Mouse (Mus musculus) spleen, postnatal 36 days (tissue): ENCODE results near the gene Galnt15.

ENCODE experiments used
- DNase-seq, 2 experiments: peaks; one replicate each; pipeline ENCODE4 v3.0.0; 2022; ENCODE audit warnings: low spot score in 2 of 2, mixed read lengths in 1 of 2

Galnt15 gene

DNA sequence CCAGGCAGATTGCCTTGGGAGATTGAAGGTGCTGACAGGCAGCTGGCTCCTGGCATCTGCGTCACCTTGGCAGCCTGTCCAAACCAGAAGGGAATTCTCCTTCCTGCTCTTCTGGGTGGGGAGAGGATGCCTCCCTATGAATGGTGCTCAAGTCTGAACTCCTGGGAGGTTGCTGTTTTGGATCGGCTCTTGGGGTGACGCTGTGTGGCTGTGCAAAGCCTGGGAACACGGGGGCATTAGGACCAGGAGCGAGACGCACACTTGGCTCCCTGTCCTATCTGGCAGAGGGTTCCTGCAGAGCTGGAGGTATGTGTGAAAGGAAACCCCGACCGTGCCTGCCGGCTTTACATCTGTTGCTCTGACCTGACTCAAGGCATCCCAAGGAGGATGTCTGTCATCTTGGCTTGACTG lies at the start of gene Galnt15:
Gene Galnt15 (plus strand): TSS at position 309 of the 411 bp plus-strand sequence.
- DNase-seq, result no peak

DNA sequence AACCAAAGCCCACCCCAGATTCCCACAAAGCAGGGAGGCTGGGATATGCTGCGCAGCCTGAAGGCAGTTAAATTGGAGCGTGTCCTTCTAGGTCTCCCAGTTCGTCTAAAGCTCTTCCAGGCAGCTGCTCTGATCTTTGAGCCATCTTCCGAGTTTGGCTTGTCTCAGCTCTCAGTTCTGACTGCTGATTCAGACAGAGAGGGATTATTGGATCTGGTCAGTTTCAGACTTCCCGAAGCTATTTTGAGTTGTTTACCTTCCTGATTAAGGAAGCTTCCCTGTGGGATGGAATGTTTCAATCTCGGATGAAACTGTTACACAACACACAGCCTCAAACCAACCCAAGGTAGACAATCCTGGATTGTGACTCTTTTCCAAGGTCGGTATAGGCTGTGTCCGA lies 34.8 kb upstream of the Galnt15 start:
- no peak for DNase-seq

DNA sequence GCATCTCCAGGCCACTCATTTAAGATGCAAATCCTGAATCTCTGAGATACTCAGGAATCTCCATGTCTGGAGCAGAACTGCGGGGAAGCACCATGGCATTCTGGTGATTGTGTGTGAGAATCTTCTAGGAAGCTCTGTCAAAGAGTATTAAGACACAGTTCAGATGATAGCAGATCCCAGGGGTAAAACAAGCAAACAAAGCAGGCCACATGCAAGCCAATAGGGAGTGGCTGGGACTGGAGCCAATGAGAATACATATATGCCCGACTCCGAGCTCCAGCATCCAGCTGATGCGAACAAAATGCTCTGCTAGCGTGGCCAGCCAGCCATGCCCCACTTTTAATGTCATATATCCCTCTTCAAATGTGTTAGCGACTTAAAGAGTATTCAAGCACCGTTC lies 27.8 kb upstream of the Galnt15 start:
- no peak for DNase-seq

DNA sequence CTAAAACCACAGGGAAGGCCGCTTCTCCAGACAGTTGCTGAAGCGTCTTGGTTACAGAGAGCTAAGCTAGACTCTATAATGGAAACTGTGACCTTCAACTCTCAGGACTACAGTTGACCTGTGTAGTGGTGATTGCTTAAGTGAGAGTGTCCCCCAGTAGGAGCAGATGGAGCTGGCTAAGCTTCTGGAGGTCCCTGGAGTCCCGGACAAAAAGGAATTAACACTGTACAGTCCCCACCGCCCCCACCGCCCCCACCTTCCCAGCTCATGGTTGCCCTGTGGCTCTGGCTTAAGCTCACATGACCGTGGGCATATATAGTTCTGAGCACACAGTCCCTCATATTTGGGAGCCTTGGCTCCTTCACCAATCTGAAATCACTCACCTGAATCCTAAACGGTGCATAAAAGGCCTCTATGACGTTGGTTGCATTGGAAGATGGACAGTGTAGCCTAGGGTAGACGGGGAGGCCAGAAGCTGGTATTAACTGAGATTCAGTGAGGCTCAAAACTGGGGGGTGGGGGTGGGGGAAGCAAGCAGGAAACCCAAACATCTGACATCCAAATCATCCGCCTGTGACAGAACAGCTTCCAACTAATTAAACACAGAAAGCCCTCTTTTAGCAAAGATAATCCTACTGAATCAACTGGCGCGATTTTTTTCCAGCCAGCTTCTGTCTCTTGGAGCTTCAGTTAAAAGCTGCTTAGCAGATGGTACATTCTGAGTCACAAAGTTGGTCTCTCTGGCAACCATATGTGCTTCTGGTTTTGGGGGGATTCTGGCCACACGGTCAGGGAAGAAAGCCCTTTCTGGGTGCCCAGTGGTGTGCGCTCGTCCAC lies 26.1 kb upstream of the Galnt15 start:
- DNase-seq, result no peak

DNA sequence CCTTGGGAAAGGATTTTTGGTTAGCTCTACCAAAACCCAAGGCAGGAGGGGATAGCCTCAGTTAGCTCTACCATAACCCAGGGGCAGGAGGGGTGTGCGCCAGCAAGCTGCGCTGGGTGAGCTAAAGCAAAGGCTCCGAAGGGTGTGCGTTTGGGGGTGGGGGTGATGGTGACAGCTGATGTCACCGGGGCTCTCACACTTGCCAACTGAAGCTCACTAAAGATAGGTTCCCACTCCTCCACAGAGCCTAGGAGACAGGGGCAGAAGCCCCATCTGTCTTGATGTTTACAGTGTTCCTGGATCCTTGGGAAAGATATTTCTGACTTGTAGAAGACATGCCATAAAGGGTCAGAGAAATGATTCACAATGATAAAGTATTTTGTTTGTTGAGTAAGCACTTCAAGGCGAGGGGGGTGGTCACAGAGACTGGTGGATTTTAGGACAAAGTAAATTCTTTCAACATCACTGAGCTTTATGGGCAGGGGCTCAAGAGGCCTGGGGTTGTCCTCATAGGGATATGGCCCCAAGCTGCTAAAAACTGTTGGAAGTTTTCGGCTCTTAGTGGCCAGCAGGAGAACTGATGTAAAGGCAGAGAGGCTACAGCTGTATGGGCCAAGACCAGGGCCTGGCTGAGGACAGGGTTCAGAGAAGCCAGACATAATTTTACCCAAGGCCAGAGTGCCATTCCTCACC lies 24.7 kb upstream of the Galnt15 start:
- no peak for DNase-seq

DNA sequence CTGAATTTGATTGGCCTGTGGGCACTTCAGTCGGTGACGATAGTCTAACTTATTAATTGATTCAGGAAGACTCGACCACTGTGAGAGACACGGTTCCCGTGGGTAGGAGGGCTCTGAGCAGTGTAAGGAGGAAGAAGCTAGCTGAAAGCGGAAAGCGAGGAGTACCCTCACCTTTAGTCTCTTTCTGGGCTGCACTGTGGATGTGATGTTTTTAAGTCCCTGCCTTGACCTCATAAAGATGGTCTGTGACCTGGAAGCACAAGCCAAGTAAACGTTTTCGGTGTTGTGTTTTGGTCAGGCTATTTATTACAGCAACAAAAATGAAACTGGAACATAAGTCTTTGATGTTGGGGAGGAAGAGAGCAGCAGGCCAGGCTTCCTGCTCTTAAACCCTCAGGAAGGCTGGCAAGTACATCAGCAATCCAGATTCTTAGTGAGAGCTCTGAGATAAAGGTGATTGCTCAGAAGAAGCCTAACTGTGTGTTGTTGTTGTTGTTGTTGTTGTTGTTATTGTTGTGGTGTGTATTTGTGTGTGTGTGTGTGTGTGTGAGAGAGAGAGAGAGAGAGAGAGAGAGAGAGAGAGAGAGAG lies 23.0 kb upstream of the Galnt15 start:
- peak; percentile 26 to 46 for DNase-seq

DNA sequence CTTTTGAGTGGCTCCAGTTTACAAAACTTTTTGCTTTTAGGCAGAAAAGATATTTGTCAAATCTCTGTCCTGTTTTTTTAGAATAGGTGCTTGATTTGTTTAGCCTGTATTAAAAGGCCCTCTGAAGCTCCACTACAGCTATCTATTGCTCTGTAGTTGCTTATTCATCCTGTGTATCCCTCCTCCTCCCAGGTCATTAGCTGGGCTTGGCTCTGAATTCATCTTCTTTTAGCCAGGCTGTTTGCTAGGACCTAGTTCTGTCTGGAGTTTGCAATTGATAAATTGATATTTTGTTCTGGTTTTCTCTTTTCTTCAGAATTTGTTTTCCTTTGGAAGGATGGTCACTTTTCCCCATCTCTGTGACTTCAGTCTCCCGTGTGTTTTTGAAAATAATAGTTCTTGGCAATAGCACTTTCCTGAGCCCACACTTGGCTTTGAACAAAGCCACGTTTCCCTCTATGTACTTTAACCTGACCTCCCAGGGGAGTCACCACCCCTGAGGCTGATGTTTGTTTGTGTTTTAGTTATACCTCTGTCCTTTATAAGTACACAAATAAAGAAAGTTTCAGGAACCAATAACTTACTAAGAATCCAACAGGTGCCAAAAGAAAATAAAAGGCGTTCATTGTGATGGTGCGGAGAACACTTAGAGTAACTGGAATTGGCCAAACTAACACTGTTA lies 21.0 kb upstream of the Galnt15 start:
- no peak for DNase-seq

DNA sequence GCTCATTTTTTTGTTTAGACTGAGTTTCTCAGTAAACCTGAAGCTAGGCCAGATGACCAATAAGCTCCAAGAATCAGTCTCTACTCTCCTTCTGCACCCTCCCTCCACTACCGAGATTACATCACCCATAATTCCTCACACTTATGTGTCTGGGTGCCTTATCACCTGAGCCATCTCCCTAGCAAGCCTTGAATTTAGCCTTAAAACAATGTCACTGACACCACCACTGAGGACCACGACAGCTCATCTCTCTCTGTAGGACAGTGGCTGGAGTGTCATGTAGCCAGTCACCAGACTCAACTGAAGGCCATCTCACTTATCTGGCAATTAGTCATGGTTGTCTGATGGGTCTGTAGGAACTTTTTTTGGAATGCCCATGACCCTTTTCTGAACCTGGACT lies 19.1 kb upstream of the Galnt15 start:
- no peak for DNase-seq

DNA sequence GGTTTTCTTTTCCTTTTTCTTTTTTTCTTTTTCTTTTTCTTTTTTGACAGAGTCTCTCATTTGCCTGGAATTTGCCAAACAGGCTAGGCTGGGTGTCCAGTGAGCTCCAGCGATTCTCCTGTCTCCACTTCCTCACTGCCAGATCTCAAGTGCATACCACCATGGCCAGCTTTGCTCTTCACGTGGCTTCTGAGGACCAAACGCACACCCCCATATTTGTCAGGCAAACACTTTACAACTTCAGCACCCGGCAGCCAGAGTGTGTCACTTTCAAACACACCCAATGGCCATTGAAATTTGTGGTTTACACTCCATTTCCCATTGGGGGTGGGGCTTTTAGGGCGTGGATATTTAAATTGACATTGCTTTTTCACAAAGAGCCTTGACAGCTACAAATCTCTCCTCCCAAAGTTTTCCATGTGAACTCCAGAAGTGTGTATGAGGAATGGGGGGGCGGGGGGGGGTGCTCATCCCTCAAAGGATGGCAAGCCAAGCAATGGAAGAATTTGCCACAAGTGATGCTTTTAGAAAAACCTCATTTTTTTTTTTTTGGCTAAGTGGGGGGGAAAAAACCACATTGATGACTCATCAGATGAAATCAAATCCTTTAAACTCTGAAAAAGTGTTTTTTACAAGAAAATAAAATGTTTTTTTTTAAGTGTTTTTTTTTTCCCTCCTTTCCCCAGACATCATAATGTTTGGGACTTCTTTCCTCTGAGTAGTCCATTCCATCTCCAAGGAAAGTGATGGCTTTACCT lies 17.1 kb upstream of the Galnt15 start:
- DNase-seq, result no peak

DNA sequence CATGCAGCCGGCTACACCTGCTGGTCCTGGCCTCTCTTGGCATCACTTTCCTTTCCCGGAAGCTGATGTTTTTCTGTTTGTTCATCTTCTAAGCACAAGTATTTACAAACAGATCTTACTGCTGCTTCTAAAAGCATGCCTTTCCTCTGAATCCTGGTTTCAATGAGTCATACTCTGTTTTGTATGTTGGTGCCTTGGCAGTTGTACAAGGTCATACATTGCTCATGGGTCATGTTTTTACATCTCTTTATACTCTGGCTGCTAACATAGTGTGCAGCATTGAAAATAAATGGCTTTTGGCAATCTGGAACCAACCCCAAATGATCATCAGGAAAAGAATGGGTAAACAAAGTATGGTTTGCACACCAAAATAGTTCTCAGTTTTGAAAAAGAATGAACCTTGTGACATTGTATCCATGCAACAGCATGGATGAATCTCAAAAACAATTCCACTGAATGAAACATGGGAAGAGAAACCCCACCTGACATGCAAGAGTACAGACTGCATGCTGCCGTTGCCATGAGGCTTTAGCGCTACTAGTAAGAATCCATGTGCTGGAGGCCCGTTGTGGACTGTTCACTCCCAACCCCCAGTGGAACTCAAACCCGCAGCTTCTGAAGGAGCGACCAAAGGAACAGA lies 13.5 kb upstream of the Galnt15 start:
- no peak for DNase-seq

DNA sequence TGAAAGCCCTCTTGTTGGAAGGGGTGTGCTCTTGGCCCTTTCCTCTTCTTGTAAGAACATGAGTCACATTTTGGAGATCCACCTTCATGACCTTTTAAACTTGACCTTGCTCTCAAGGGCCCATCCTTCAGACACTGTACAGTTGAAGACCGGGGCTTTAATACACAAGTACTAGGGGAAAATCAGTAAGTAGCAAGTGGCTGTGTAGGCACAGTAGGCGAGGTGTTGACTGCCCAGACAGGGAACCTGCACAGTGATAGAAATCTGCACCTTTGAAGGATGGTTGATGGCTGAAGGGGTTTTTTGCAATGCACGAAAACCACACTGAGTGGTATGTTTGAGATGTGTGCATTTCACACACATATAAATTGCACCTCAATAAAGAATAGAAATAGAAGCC lies 12.3 kb upstream of the Galnt15 start:
- DNase-seq, result no peak

DNA sequence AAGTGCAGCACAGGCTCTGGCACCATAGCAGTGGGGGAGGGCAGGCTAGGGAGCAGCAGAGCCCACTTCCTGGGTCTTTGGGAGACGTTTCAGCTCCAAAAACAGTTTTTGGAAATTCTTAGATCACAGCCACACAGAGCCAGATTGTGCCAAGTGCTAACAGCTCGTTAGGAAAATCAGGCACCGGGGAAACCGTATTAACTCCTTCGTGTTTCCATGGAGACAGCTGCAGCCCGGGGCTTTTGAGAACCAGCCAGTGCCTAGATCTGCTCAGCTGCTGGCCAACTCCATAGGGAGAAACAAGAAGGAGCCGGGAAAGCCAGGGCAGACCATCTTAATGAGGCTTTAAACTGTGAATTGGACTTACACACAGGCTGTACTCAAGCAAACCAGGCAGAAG lies 11.9 kb upstream of the Galnt15 start:
- no peak for DNase-seq

DNA sequence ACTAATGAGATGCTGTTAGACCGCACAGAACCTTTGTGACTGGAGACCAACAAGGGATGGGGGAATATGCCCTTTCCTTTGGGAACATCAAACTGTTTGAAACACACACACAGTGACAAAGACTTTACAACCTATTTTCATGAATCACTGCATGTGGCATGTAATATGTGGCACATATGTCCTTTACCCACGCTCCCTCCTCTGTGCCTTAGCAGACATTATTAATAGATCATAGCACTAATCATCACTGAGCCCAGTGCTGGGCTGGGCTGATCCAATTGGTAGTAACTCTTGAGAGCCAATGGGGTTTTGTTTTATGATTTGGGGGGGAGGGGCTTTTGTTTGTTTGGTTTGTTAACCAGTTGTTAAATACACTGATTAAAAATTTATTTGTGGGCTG lies 11.3 kb upstream of the Galnt15 start:
- no peak for DNase-seq

DNA sequence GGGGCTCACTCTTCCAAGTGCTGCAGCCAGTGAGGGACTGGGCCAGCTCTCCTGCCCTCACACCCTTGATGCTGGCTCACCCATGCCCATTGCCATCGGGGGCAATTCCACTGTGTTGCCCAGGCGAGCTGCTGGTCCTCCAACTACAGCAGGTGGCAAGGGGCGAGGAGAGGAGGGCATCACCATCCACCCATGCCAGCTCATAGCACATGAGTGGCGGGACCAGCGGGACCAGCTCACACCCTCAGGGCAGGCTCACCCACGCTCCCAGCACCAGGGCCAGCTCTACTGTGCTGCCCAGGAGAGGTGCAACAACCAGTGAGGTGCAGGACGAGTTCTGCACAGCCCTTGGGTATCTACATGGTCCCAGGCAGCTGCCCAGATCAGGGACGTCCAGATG lies 9.7 kb upstream of the Galnt15 start:
- DNase-seq, result no peak

DNA sequence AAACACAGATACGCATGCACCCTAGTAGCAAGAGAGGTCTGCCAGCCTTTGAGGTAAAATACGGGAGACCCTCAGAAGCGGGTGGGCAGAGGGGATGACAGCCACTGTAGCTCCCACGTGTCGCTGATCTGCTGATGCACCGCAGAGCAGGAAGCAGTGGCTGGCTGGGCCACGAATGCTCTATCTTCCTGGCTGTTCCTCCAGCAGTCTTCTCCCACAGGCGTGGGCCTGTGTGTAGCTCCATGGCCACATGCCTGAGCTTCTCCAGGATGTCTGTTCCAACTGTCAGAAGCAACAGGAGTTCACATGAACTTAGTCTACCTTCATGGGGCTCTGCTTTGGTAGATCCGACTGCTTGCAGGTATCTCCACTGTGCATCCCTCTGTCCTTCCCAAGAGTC lies 6.8 kb upstream of the Galnt15 start:
- no peak for DNase-seq

DNA sequence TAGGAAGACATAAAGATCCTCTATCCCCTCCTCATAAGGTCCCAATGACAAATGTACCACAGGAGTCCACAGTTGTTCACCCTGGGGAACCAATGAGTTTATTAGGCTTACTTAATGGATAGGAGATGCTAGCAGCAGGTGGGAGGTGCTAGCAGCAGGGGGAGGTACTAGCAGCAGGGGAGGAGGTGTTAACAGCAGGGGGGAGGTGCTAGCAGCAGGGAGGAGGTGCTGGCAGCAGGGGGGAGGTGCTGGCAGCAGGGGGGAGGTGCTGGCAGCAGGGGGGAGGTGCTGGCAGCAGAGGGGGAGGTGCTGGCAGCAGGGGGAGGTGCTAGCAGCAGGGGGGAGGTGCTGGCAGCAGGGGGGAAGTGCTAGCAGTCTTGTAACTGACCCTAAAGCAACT lies 6.3 kb upstream of the Galnt15 start:
- no peak for DNase-seq

DNA sequence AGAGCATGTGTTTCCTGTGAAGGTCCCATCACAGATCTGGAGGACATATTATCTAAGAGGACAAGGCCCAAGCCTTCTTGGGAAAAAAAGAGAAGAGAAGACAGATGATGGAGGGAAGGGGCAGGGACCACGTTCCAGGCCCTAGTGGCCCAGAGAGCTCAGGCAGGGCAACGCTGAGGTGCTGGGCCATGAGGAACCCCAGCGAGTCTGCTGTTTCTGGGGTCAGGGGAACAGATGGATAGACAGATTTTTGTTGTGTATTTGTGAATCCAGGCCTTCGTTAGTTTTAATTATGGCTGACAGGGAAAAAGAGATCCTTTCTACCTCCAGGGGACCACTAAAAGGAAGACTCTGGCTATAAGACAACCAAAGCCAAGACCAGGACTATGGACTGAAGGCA lies 4.9 kb upstream of the Galnt15 start:
- DNase-seq, result no peak

DNA sequence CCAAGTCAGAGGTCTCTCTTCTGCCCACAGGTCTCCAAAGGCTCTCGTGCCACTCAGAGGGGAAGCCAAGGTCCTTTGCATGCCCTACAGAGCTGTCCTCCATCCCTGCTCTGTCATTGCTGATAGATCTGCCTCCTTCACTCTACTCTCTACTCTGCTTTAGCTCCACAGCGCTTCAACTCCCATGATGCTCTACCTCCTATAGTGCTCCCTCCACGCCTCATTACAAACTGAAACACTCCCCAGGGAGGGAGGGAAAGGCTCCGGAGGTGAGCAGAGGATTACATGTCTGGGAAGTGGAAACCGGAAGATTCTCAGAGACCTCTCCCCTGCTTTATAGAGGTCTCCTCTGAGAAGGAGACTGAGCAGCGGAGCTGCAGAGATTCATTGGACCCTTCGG lies 1.6 kb upstream of the Galnt15 start:
- no peak for DNase-seq

DNA sequence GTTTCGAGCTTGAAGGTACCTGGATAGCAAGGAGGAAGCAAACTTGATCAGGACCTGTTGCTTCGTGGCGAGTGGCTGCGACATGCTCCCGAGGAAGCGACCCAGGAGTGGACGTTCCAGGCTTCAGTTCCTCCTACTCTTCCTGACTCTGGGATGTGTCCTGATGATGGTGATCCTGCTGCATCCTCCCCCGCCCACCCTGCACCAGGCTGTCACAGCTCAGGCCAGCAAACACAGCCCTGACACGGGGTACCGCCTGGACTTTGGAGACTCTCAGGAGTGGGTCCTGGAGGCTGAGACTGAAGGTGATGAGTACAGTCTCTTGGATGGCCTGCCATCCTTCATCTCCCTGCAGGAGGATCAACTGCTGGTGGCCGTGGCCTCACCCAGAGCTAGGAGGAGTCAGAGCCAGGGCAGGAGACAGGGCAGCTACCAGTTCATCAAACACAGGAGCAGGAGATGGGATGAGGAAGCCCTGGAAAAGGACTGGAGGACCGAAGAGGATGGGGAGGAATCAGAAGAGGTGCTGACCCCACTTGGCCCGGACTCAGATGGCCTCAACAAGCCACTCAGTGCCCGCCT lies 713 bp downstream of the Galnt15 start:
- DNase-seq, result no peak

DNA sequence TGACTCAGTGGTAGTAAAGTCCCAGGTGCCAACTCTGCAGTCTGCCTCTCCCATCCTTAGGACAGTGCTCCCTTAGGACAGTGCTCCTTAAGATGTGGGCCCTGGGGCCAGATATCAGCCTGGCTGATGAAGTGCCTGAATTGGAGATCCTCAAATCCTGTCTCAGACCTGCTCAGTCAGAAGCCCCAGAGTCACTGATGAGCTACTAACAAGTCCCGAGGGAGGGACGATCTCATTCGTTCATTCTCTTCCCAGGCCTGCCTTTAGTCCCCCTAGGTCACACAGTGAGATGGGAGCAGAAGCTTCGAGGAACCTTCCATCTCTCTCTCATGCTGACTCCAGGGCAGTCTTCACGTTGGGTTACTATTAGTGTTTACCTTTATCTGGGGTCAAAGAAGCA lies 1.3 kb downstream of the Galnt15 start:
- DNase-seq, result no peak

DNA sequence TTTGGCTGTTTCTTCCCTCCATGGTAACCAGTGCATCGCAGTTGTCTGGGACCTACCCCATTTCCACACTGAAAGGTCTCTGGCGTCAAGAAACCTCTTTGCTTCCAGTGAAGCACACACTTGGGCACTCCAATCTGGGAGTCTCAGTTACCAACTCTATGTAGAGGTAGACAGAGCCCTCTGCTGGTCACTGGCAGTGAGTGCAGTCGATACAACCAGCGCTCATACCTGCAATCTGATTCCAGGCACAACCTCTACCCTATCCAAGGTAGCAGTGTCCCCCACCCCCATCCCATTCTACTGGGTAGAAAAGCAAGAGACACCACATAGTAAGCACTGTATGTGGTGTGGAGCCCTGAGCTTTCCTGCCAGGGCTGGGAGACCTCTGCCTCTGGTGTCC lies 3.7 kb downstream of the Galnt15 start:
- DNase-seq, result peak; percentile 10 to 17
